Mouse (Mus musculus): ENCODE measurements around the gene 2810459M11Rik. TPM values are rescaled to one million over a fixed set of nuclear protein-coding genes. Genes with fewer than 3 reads are reported as not detected.
A peak's percentile ranks its signal among the peaks of the same experiment; 100 is the strongest.
"Not testable (repeated sequence)": the region's sequence is repeated elsewhere in the genome, so short reads cannot be mapped to it uniquely, and the experiment has no call there.

The 2810459M11Rik gene
- 21.8 and 22.3 TPM in 2 replicates for polyA plus RNA-seq (2016; fragmentation: Nextera tagmentation; extraction: Ambion mirVana)

- no peak; the same call in none of the 2 replicates for ATAC-seq
- 1% methylated on average over 105 of the region's 110 CpGs for WGBS (ENCODE audit: insufficient replicate concordance)
- peak within 1 kb of the TSS; percentile 71 for H3K4me2 ChIP-seq
- peak within 1 kb of the TSS; percentile 56 for H3K4me3 ChIP-seq
- peak within 1 kb of the TSS; percentile 45 for H3K27ac ChIP-seq
- H3K9ac ChIP-seq = peak within 1 kb of the TSS; percentile 57
- no peaks in the 10 kb centered on the region for H3K4me1 ChIP-seq
- no peaks in the 10 kb centered on the region for H3K9me3 ChIP-seq (replicated peaks)
- peaks cover 9% of the 10 kb centered on the region for H3K36me3 ChIP-seq
- peaks cover 72% of the 10 kb centered on the region for H3K27me3 ChIP-seq (replicated peaks)
Measured at GRCm38 (mm10) chr1:86045848-86046805, at the start of gene 2810459M11Rik. 2810459M11Rik (plus strand) TSS chr1:86045863.

- Histone ChIP-seq H3K4me3 (no peak overlapping the region), H3K4me1 (0 out of 2 replicates have a peak, but pooled peaks cover 1% of the 10 kb centered on the region), H3K4me2 (no peak overlapping the region), H3K27ac (no peak overlapping the region), H3K9ac (no peak overlapping the region), H3K36me3 (no peaks in the 10 kb centered on the region), H3K9me3 (replicated peaks) (peaks cover 4% of the 10 kb centered on the region; the same call in 1 of the 2 replicates), H3K27me3 (replicated peaks) (no peaks in the 10 kb centered on the region; the same call in 1 of the 2 replicates)
- ATAC-seq = no peak
- WGBS (ENCODE audit: insufficient replicate concordance) = 73% methylated on average over 1 of the region's 1 CpGs
Measured at GRCm38 (mm10) chr1:85997221-85997620, 48.4 kb upstream of the 2810459M11Rik start.

- no peaks in the 10 kb centered on the region for H3K36me3 ChIP-seq
- no peak overlapping the region for H3K4me3 ChIP-seq
- no peak for ATAC-seq
- whole genome bisulfite sequencing (ENCODE audit: insufficient replicate concordance) = 47% methylated on average over 4 of the region's 4 CpGs
- peaks cover 4% of the 10 kb centered on the region; the same call in 1 of the 2 replicates for H3K9me3 ChIP-seq (replicated peaks)
- no peaks in the 10 kb centered on the region for H3K4me1 ChIP-seq
- H3K9ac ChIP-seq = no peak overlapping the region
- no peaks in the 10 kb centered on the region; the same call in 1 of the 2 replicates for H3K27me3 ChIP-seq (replicated peaks)
- no peak overlapping the region for H3K27ac ChIP-seq
- H3K4me2 ChIP-seq = no peak overlapping the region
Measured at GRCm38 (mm10) chr1:85998012-85998411, 47.7 kb upstream of the 2810459M11Rik start.

GRCm38 (mm10) chr1:85999853-86000570 is 45.7 kb upstream of the 2810459M11Rik start:
- H3K27me3 ChIP-seq (replicated peaks) = no peaks in the 10 kb centered on the region
- H3K36me3 ChIP-seq = no peaks in the 10 kb centered on the region
- no peak overlapping the region for H3K9ac ChIP-seq
- H3K4me3 ChIP-seq = no peak overlapping the region
- no peak overlapping the region for H3K27ac ChIP-seq
- peaks cover 4% of the 10 kb centered on the region; the same call in 1 of the 2 replicates for H3K9me3 ChIP-seq (replicated peaks)
- ATAC-seq = no peak
- H3K4me2 ChIP-seq = no peak overlapping the region
- H3K4me1 ChIP-seq = no peaks in the 10 kb centered on the region
- WGBS (ENCODE audit: insufficient replicate concordance) = 70% methylated on average over 18 of the region's 18 CpGs

GRCm38 (mm10) chr1:86005540-86005939 is 40.1 kb upstream of the 2810459M11Rik start:
- no peak overlapping the region for H3K4me2 ChIP-seq
- 69% methylated on average over 10 of the region's 10 CpGs for WGBS (ENCODE audit: insufficient replicate concordance)

GRCm38 (mm10) chr1:86006040-86006439 is 39.6 kb upstream of the 2810459M11Rik start:
- H3K27ac ChIP-seq = no peak overlapping the region
- no peaks in the 10 kb centered on the region for H3K4me1 ChIP-seq
- no peaks in the 10 kb centered on the region for H3K27me3 ChIP-seq (replicated peaks)
- no peak overlapping the region for H3K4me3 ChIP-seq
- 69% methylated on average over 6 of the region's 6 CpGs for WGBS (ENCODE audit: insufficient replicate concordance)
- H3K36me3 ChIP-seq = no peaks in the 10 kb centered on the region
- no peak for ATAC-seq
- no peak overlapping the region for H3K9ac ChIP-seq
- H3K9me3 ChIP-seq (replicated peaks) = no peaks in the 10 kb centered on the region
- no peak overlapping the region for H3K4me2 ChIP-seq

More at GRCm38 (mm10) chr1:86005540-86005939, 40.1 kb upstream of the 2810459M11Rik start:
- H3K4me3 ChIP-seq = no peak overlapping the region
- H3K9ac ChIP-seq = no peak overlapping the region
- no peaks in the 10 kb centered on the region for H3K27me3 ChIP-seq (replicated peaks)
- ATAC-seq = no peak
- H3K4me1 ChIP-seq = no peaks in the 10 kb centered on the region
- H3K27ac ChIP-seq = no peak overlapping the region
- H3K36me3 ChIP-seq = no peaks in the 10 kb centered on the region
- no peaks in the 10 kb centered on the region for H3K9me3 ChIP-seq (replicated peaks)

- WGBS (ENCODE audit: insufficient replicate concordance) = 4% methylated on average over 7 of the region's 7 CpGs
- 0 out of 2 replicates have a peak overlapping the region, but pooled peaks have one; percentile 12 for H3K4me2 ChIP-seq
Measured at GRCm38 (mm10) chr1:86007778-86008177, 37.9 kb upstream of the 2810459M11Rik start.

GRCm38 (mm10) chr1:86015758-86016157 is 29.9 kb upstream of the 2810459M11Rik start:
- 78% methylated on average over 9 of the region's 9 CpGs for WGBS (ENCODE audit: insufficient replicate concordance)
- H3K4me2 ChIP-seq; ATAC-seq; H3K36me3 ChIP-seq; H3K4me1 ChIP-seq; H3K9ac ChIP-seq; H3K4me3 ChIP-seq; H3K9me3 ChIP-seq (replicated peaks); H3K27ac ChIP-seq: not testable (repeated sequence)
- peaks cover 46% of the 10 kb centered on the region for H3K27me3 ChIP-seq (replicated peaks)

More at GRCm38 (mm10) chr1:86007778-86008177, 37.9 kb upstream of the 2810459M11Rik start:
- no peak for ATAC-seq
- H3K36me3 ChIP-seq = no peaks in the 10 kb centered on the region
- H3K27ac ChIP-seq = no peak overlapping the region
- H3K9ac ChIP-seq = no peak overlapping the region
- no peaks in the 10 kb centered on the region for H3K9me3 ChIP-seq (replicated peaks)
- H3K4me1 ChIP-seq = no peaks in the 10 kb centered on the region
- no peaks in the 10 kb centered on the region for H3K27me3 ChIP-seq (replicated peaks)
- no peak overlapping the region for H3K4me3 ChIP-seq

- Histone ChIP-seq H3K27ac (no peak within 1 kb of the TSS), H3K27me3 (replicated peaks) (peaks cover 51% of the 10 kb centered on the region), H3K9me3 (replicated peaks) (no peaks in the 10 kb centered on the region), H3K36me3 (no peaks in the 10 kb centered on the region), H3K4me3 (no peak within 1 kb of the TSS), H3K4me2 (no peak within 1 kb of the TSS), H3K4me1 (peaks cover 7% of the 10 kb centered on the region; the same call in 1 of the 2 replicates), H3K9ac (no peak within 1 kb of the TSS)
- WGBS (ENCODE audit: insufficient replicate concordance) = 80% methylated on average over 8 of the region's 8 CpGs
- no peak for ATAC-seq
Measured at GRCm38 (mm10) chr1:86016516-86016915, 29.1 kb upstream of the 2810459M11Rik start, which contains the start of gene Spata3. Spata3 (plus strand) TSS chr1:86016816.

GRCm38 (mm10) chr1:86018235-86019055 is 27.2 kb upstream of the 2810459M11Rik start:
- Histone ChIP-seq H3K4me3 (peak overlapping the region; percentile 45), H3K27ac (no peak overlapping the region), H3K9ac (peak overlapping the region; percentile 44; the same call in 1 of the 2 replicates), H3K4me2 (peak overlapping the region; percentile 70), H3K36me3 (no peaks in the 10 kb centered on the region), H3K4me1 (peaks cover 7% of the 10 kb centered on the region; the same call in 1 of the 2 replicates), H3K9me3 (replicated peaks) (no peaks in the 10 kb centered on the region), H3K27me3 (replicated peaks) (peaks cover 58% of the 10 kb centered on the region)
- no peak for ATAC-seq
- WGBS (ENCODE audit: insufficient replicate concordance) = 4% methylated on average over 60 of the region's 60 CpGs
